Mouse (Mus musculus) heart, postnatal 0 days (tissue): Measurements from ENCODE around the gene Zswim8.

Source experiments
- CTCF ChIP-seq: IDR thresholded peaks from 2 replicates; pipeline ENCODE4 v1.5.1; 2016; ENCODE audit warnings: antibody characterized with exemption, control low read depth, low read depth
- EP300 ChIP-seq: IDR thresholded peaks from 2 replicates; pipeline ENCODE4 v1.6.1; 2016; ENCODE audit warnings: antibody characterized with exemption, low read depth

- TF ChIP-seq CTCF (no peak), EP300 (peak; percentile 74; the same call in 1 of the 2 replicates)
These were observed 26.8 kb downstream of the Zswim8 start, which contains the start of gene Ndst2 for GRCm38 (mm10) chr14:20733952-20734774.
